Mouse (Mus musculus): ENCODE measurements around the gene Bbs9.

DNA sequence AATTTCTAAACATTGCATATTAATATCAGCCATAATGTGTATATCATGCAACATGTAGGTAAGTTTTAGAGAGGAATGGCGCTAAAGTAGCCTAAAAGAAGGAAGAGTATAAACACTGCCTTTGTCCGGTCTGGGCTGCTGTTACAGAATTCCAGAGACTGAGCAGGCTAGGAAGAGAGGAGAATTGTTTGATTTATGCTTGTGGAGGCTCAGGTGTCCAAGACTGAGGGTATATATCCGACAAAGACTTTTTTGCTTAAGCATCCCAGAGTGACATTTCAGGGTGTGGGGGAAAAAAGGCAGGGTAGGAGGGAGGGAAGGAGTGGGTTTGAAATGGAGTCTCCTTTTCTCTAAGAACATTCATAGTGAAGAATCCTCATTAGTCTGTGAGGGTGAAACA, 152.4 kb downstream of the Bbs9 start:
- TF ChIP-seq CTCF (IDR thresholded peaks at IDR 0.05; ENCODE audit: insufficient read depth, low read length) (no peak), POLR2A (IDR thresholded peaks at IDR 0.05; ENCODE audit: borderline replicate concordance, extremely low read depth, low read depth, low read length) (no peak)
